Mouse (Mus musculus) erythroblast, embryonic 14.5 days (primary cell): Measurements from ENCODE around the gene Dpp8.

Experiments used
- GATA1 ChIP-seq: IDR thresholded peaks from 2 replicates; pipeline ENCODE4 v1.6.1; 2012; ENCODE audit warnings: low read length, inconsistent platforms, mixed read lengths
- TAL1 ChIP-seq: IDR thresholded peaks from 3 replicates; pipeline ENCODE4 v1.6.1; 2012; ENCODE audit warnings: low read length, inconsistent platforms, mixed read lengths

- TF ChIP-seq GATA1 (no peak), TAL1 (no peak)
Observed at GRCm38 (mm10) chr9:65016241-65016977, 15.8 kb upstream of the Dpp8 start.
